Mouse (Mus musculus) C2C12 (cell line): ENCODE measurements around the gene Zdhhc18.

ENCODE experiments used
- CEBPB ChIP-seq: IDR thresholded peaks from one replicate; pipeline ENCODE4 v1.6.1; 2011; ENCODE audit warnings: low read depth, mild to moderate bottlenecking, control low read depth, moderate library complexity
- CTCF ChIP-seq: IDR thresholded peaks from one replicate; pipeline ENCODE4 v1.5.1; 2011; ENCODE audit not compliant: control insufficient read depth, insufficient read depth, insufficient read length
- MAX ChIP-seq: IDR thresholded peaks from one replicate; pipeline ENCODE4 v1.6.1; 2011; ENCODE audit warnings: mild to moderate bottlenecking, control low read depth
- MYOD1 ChIP-seq: IDR thresholded peaks from one replicate; pipeline ENCODE4 v1.6.1; 2011; ENCODE audit warnings: low read depth; ENCODE audit not compliant: control insufficient read depth, insufficient read length
- USF1 ChIP-seq: IDR thresholded peaks from one replicate; pipeline ENCODE4 v1.6.1; 2011; ENCODE audit warnings: low read depth, mild to moderate bottlenecking, control low read depth, moderate library complexity

- TF ChIP-seq CTCF (no peak), MYOD1 (no peak), CEBPB (no peak), MAX (no peak), USF1 (no peak)
Observed at GRCm38 (mm10) chr4:133686512-133686911, 36.6 kb upstream of the Zdhhc18 start.
